Mouse (Mus musculus) CD8-positive naive resting alpha-beta T cell, adult 57 days (primary cell): ENCODE results near the gene Nans. TPM values are rescaled to one million over a fixed set of nuclear protein-coding genes. Genes with fewer than 3 reads are reported as not detected.

Experiments used
- total RNA-seq: library from RNA; stranded (reverse); gene quantifications from one replicate; pipeline ENCODE4 v1.2.4, GENCODE M21; 2023

Nans gene
- total RNA-seq, result 44.7 TPM

DNA sequence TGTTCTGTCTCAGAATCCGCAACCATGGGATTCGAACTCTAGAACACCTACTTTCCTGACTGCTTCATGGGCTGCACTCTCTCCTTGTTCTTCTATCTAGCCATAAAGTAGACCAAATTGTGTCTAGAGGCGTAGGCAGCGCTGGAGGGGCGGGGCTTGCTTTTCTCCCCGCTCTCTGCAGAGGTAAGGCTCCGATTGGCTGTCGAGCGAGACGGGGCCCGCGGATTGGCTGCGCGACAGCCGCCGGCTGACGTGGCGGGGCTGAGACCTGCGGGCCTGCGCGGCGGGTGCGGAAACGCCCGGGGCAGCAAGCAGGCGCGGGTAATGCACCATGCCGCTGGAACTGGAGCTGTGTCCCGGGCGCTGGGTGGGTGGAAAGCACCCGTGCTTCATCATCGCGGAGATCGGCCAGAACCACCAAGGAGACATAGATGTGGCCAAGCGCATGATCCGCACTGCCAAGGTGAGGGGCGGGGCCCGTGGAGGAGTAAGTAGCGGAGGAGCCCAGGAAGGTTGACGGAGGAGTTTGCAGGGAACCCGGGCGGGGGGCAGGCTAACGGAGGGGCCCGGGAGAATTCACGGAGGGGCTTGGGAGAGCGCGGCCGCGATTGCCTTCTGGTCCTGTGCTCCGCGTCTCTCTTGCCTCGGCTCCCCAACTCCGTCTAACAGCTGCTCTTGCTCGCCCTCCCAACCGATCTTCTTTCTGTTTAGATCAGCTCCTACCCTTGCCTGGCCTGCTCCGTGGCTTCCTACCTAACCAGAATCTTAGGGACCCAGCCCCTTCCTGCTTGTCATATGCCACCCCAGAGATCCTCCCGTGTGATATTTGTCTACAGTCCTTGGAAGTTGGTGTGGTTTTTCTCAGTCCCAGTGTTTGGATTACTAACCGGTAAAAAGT lies at the start of gene Nans:
Gene Nans (plus strand): TSS at position 221 of the 898 bp plus-strand sequence.

GRCm38 (mm10) chr4:46450519-46451131 lies 38.4 kb upstream of the Nans start, which contains the start of gene Anp32b:
TSS of gene Anp32b (plus strand) at chr4:46450902.

DNA sequence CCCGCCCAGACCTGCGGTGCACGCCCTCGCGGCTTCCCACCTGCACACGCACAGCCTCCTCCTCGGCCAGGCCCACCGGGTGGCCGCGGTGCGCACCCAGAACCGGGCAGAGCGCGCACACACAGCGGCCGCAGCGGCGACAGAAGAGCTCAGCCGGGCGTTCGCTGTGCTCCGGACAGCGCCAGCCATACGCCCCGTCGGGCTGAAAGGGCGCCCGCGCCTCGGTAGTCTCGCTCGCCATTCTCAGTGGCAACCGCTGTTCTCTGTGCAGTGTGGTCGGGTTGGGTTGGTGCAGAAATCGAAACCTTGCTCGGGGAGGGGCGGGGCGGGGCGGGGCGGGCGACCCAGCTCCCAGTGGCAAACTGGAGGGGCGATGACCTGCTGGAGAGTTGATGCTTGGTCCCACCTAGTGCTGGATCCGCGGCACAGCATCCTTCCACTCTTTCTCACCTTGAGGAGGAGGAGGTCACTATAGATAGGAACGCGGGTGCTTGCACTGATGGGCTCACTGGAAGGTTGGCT lies 46.9 kb downstream of the Nans start, which contains the start of gene Trim14:
Gene Trim14 (minus strand): TSS at position 302 of the 522 bp plus-strand sequence.

Other genes with a start within 250 kb of the Nans start
- not detected for gene Foxe1, start 145.6 kb upstream of the Nans start, total RNA-seq
- gene Trmo, start 99.8 kb upstream of the Nans start, total RNA-seq, result 24.7 TPM
- 0.64 TPM for gene Hemgn, start 75.7 kb upstream of the Nans start, total RNA-seq
- gene Anp32b, start 38.3 kb upstream of the Nans start, total RNA-seq, result 168 TPM
- 76.8 TPM for gene Trim14, start 46.9 kb downstream of the Nans start, total RNA-seq
- 25.3 TPM for gene Coro2a, start 113.0 kb downstream of the Nans start, total RNA-seq
- gene Tbc1d2, start 161.0 kb downstream of the Nans start, total RNA-seq, result 0.80 TPM